Mouse (Mus musculus) layer of hippocampus, adult 11-12 months (tissue): Measurements from ENCODE around the gene Senp2.
"Not testable (repeated sequence)": the region's sequence is repeated elsewhere in the genome, so short reads cannot be mapped to it uniquely, and the experiment has no call there.

Source experiments
- DNase-seq: peaks from one replicate; pipeline ENCODE4 v3.0.0; 2022; ENCODE audit warnings: low spot score

Gene Senp2

GRCm38 (mm10) chr16:22009099-22009584 lies at the start of gene Senp2:
Gene Senp2, plus strand, starts transcription at chr16:22009484.
- peak; percentile 100 for DNase-seq

- no peak for DNase-seq
Observed at GRCm38 (mm10) chr16:21965576-21965975, 43.7 kb upstream of the Senp2 start.

- no peak for DNase-seq
Observed at GRCm38 (mm10) chr16:21969874-21970273, 39.4 kb upstream of the Senp2 start.

GRCm38 (mm10) chr16:21970536-21970935 lies 38.7 kb upstream of the Senp2 start:
- no peak for DNase-seq

GRCm38 (mm10) chr16:21971446-21971845 lies 37.8 kb upstream of the Senp2 start:
- no peak for DNase-seq

- DNase-seq = no peak
Observed at GRCm38 (mm10) chr16:21976203-21976602, 33.1 kb upstream of the Senp2 start.

- no peak for DNase-seq
Observed at GRCm38 (mm10) chr16:21977347-21977746, 31.9 kb upstream of the Senp2 start.

- no peak for DNase-seq
Observed at GRCm38 (mm10) chr16:21983146-21983545, 26.1 kb upstream of the Senp2 start.

- no peak for DNase-seq
Observed at GRCm38 (mm10) chr16:21983581-21983980, 25.7 kb upstream of the Senp2 start.

- DNase-seq = no peak
Observed at GRCm38 (mm10) chr16:21984091-21984490, 25.2 kb upstream of the Senp2 start.

- DNase-seq = no peak
Observed at GRCm38 (mm10) chr16:21986191-21986590, 23.1 kb upstream of the Senp2 start.

- no peak for DNase-seq
Observed at GRCm38 (mm10) chr16:21987956-21988355, 21.3 kb upstream of the Senp2 start.

- DNase-seq = not testable (repeated sequence)
Observed at GRCm38 (mm10) chr16:21990893-21991292, 18.4 kb upstream of the Senp2 start.

GRCm38 (mm10) chr16:21991774-21992173 lies 17.5 kb upstream of the Senp2 start:
- no peak for DNase-seq

- no peak for DNase-seq
Observed at GRCm38 (mm10) chr16:21995304-21995703, 14.0 kb upstream of the Senp2 start, which contains the start of gene Liph. Gene Liph, minus strand, starts transcription at chr16:21995663.

GRCm38 (mm10) chr16:21996402-21996801 lies 12.9 kb upstream of the Senp2 start:
- DNase-seq = no peak

- DNase-seq = no peak
Observed at GRCm38 (mm10) chr16:21996881-21997641, 12.2 kb upstream of the Senp2 start.

GRCm38 (mm10) chr16:21998061-21998460 lies 11.2 kb upstream of the Senp2 start:
- DNase-seq = no peak

GRCm38 (mm10) chr16:21999941-22000690 lies 9.2 kb upstream of the Senp2 start:
- no peak for DNase-seq

- DNase-seq = no peak
Observed at GRCm38 (mm10) chr16:22001172-22001571, 8.1 kb upstream of the Senp2 start.

- DNase-seq = no peak
Observed at GRCm38 (mm10) chr16:22001606-22002005, 7.7 kb upstream of the Senp2 start.

- no peak for DNase-seq
Observed at GRCm38 (mm10) chr16:22009596-22009995, 312 bp downstream of the Senp2 start.

- no peak for DNase-seq
Observed at GRCm38 (mm10) chr16:22015569-22015968, 6.3 kb downstream of the Senp2 start.
